ENCODE assay signal across 18 mouse cellular contexts in genomic region chr6:129213497-129213896, GRCm38 (mm10). TPM values are rescaled to one million over a fixed set of nuclear protein-coding genes. Genes with fewer than 3 reads are reported as not detected.
DNase-seq lines count a peak whose midpoint lies in the region; ATAC-seq and TF ChIP-seq lines count a peak whose summit lies in the region.
"Had no signal": no experiment of that assay in that cellular context is flagged by ENCODE, and none has a peak within 500 bp of the region (broad histone marks: within the 10 kb centered on the region; RNA-seq: fewer than 3 reads in every experiment).

No protein-coding gene starts in this region.

- ATAC-seq in kidney, embryonic 14.5 days (ENCODE audit: low FRiP score, low TSS enrichment), result peak; percentile 48; the same call in 1 of the 2 replicates
- ATAC-seq in lung, embryonic 14.5 days (ENCODE audit: insufficient read depth), result no peak
- ATAC-seq in intestine, embryonic 16.5 days, result peak; percentile 70
- 0 out of 2 replicates have a peak, but pooled peaks have one; percentile 27 for ATAC-seq in stomach, embryonic 16.5 days (ENCODE audit: insufficient read depth, low FRiP score)
- no peak for ATAC-seq in activated CD4-positive, CD25-positive, alpha-beta regulatory T cell, adult 4 months
- ATAC-seq: forebrain, embryonic 14.5 days; hindbrain, embryonic 16.5 days; midbrain, embryonic 16.5 days had no signal

- H3K9me3 ChIP-seq in kidney, embryonic 14.5 days (ENCODE audit: control insufficient read depth, low read length), result no peaks in the 10 kb centered on the region
- H3K9me3 ChIP-seq in lung, embryonic 14.5 days (ENCODE audit: low read depth, low read length), result no peaks in the 10 kb centered on the region
- H3K9me3 ChIP-seq in intestine, embryonic 16.5 days (ENCODE audit: control insufficient read depth, low read length), result no peaks in the 10 kb centered on the region
- no peaks in the 10 kb centered on the region for H3K9me3 ChIP-seq in stomach, embryonic 16.5 days (replicated peaks; ENCODE audit: control insufficient read depth, low read length)
- H3K9me3 ChIP-seq: embryonic facial prominence, embryonic 12.5 days; liver, embryonic 15.5 days; neural tube, embryonic 15.5 days had no signal

- no peaks in the 10 kb centered on the region for H3K4me1 ChIP-seq in kidney, embryonic 14.5 days (ENCODE audit: control insufficient read depth, insufficient read depth, low read length)
- H3K4me1 ChIP-seq in lung, embryonic 14.5 days (ENCODE audit: insufficient read depth), result 0 out of 2 replicates have a peak, but pooled peaks cover 2% of the 10 kb centered on the region
- H3K4me1 ChIP-seq in intestine, embryonic 16.5 days (ENCODE audit: control insufficient read depth, insufficient read depth, low read length), result peaks cover 17% of the 10 kb centered on the region
- peaks cover 8% of the 10 kb centered on the region; the same call in 1 of the 2 replicates for H3K4me1 ChIP-seq in stomach, embryonic 16.5 days (ENCODE audit: control insufficient read depth, insufficient read depth, low read length)
- H3K4me1 ChIP-seq: embryonic facial prominence, embryonic 12.5 days; neural tube, embryonic 15.5 days had no signal

- no peaks in the 10 kb centered on the region for H3K36me3 ChIP-seq in kidney, embryonic 14.5 days (ENCODE audit: control insufficient read depth, insufficient read depth, low read length)
- H3K36me3 ChIP-seq in lung, embryonic 14.5 days (ENCODE audit: insufficient read depth), result no peaks in the 10 kb centered on the region
- H3K36me3 ChIP-seq in intestine, embryonic 16.5 days (ENCODE audit: control insufficient read depth, insufficient read depth, low read length), result no peaks in the 10 kb centered on the region
- no peaks in the 10 kb centered on the region for H3K36me3 ChIP-seq in stomach, embryonic 16.5 days (ENCODE audit: control insufficient read depth, insufficient read depth, low read length)
- H3K36me3 ChIP-seq: embryonic facial prominence, embryonic 12.5 days; liver, embryonic 15.5 days; neural tube, embryonic 15.5 days had no signal

- 0 out of 2 replicates have a peak overlapping the region, but pooled peaks have one; percentile 30 for H3K27ac ChIP-seq in kidney, embryonic 14.5 days (ENCODE audit: low read depth, low read length)
- H3K27ac ChIP-seq in lung, embryonic 14.5 days (ENCODE audit: low read depth), result no peak overlapping the region
- H3K27ac ChIP-seq in intestine, embryonic 16.5 days (ENCODE audit: low read length), result no peak overlapping the region
- no peak overlapping the region for H3K27ac ChIP-seq in stomach, embryonic 16.5 days (ENCODE audit: low read length)
- H3K27ac ChIP-seq: embryonic facial prominence, embryonic 12.5 days; liver, embryonic 15.5 days; neural tube, embryonic 15.5 days had no signal

- H3K27me3 ChIP-seq in kidney, embryonic 14.5 days (ENCODE audit: control insufficient read depth, insufficient read depth, low read length), result no peaks in the 10 kb centered on the region
- no peaks in the 10 kb centered on the region for H3K27me3 ChIP-seq in lung, embryonic 14.5 days (ENCODE audit: insufficient read depth, low read length)
- no peaks in the 10 kb centered on the region for H3K27me3 ChIP-seq in intestine, embryonic 16.5 days (replicated peaks; ENCODE audit: control insufficient read depth, insufficient read depth, low read length)
- no peaks in the 10 kb centered on the region for H3K27me3 ChIP-seq in stomach, embryonic 16.5 days (ENCODE audit: control insufficient read depth, insufficient read depth, low read length)
- H3K27me3 ChIP-seq: embryonic facial prominence, embryonic 12.5 days; liver, embryonic 15.5 days; neural tube, embryonic 15.5 days had no signal

- H3K9ac ChIP-seq in kidney, embryonic 14.5 days (ENCODE audit: low read depth, low read length), result no peak overlapping the region
- H3K9ac ChIP-seq in lung, embryonic 14.5 days, result no peak overlapping the region
- H3K9ac ChIP-seq in intestine, embryonic 16.5 days (ENCODE audit: low read depth, low read length), result no peak overlapping the region
- H3K9ac ChIP-seq in stomach, embryonic 16.5 days (ENCODE audit: low read length), result no peak overlapping the region
- H3K9ac ChIP-seq: embryonic facial prominence, embryonic 12.5 days; liver, embryonic 15.5 days; neural tube, embryonic 15.5 days had no signal

- no peak for DNase-seq in kidney, postnatal 10 days
- peak; percentile 44 for DNase-seq in lung, embryonic 14.5 days
- no peak for DNase-seq in lung, postnatal 25 days (ENCODE audit: low spot score)
- DNase-seq: adrenal gland, adult 2 months; cerebellum, adult 9-10 months; gastrocnemius, postnatal 14 days; thymus, adult 18-20 months had no signal

- H3K4me3 ChIP-seq in kidney, embryonic 14.5 days (ENCODE audit: low read length), result no peak overlapping the region
- H3K4me3 ChIP-seq in lung, embryonic 14.5 days (ENCODE audit: low read depth, low read length), result no peak overlapping the region
- H3K4me3 ChIP-seq in intestine, embryonic 16.5 days (ENCODE audit: low read length), result no peak overlapping the region
- no peak overlapping the region for H3K4me3 ChIP-seq in stomach, embryonic 16.5 days (replicated peaks; ENCODE audit: low read length)
- H3K4me3 ChIP-seq: embryonic facial prominence, embryonic 12.5 days; liver, embryonic 15.5 days; neural tube, embryonic 15.5 days had no signal

- 45% methylated on average over 1 of the region's 1 CpGs for WGBS in kidney, embryonic 14.5 days
- WGBS in lung, embryonic 14.5 days, result 49% methylated on average over 1 of the region's 1 CpGs
- WGBS in intestine, embryonic 16.5 days, result 40% methylated on average over 1 of the region's 1 CpGs
- WGBS in stomach, embryonic 16.5 days, result 32% methylated on average over 1 of the region's 1 CpGs

- TF ChIP-seq CTCF in lung, embryonic 14.5 days (IDR thresholded peaks at IDR 0.05; ENCODE audit: low read depth), result no peak

- H3K4me2 ChIP-seq in kidney, embryonic 14.5 days (replicated peaks; ENCODE audit: low read depth, low read length), result no peak overlapping the region
- H3K4me2 ChIP-seq in lung, embryonic 14.5 days, result no peak overlapping the region
- H3K4me2 ChIP-seq in intestine, embryonic 16.5 days (ENCODE audit: low read depth, low read length), result no peak overlapping the region
- no peak overlapping the region for H3K4me2 ChIP-seq in stomach, embryonic 16.5 days (ENCODE audit: low read depth, low read length)
- H3K4me2 ChIP-seq: embryonic facial prominence, embryonic 12.5 days; liver, embryonic 15.5 days; neural tube, embryonic 15.5 days had no signal

RNA-seq across cellular contexts. Expression of gene Clec2d, which starts 33.1 kb away (rescaled TPM):
- 0.31 and 0.58 TPM in 2 replicates for polyA plus RNA-seq in kidney, embryonic 14.5 days (2014; fragmentation: Nextera tagmentation; extraction: Ambion mirVana)
- 0.51 and 0.59 TPM in 2 replicates for polyA plus RNA-seq in lung, embryonic 14.5 days (2014; fragmentation: Nextera tagmentation; extraction: Ambion mirVana)
- polyA plus RNA-seq in intestine, embryonic 16.5 days (2015; fragmentation: Nextera tagmentation; extraction: Ambion mirVana), result 1.0 and 1.2 TPM in 2 replicates
- polyA plus RNA-seq in stomach, embryonic 16.5 days (2015; fragmentation: Nextera tagmentation; extraction: Ambion mirVana), result 0.72 and 0.81 TPM in 2 replicates
- 10 to 100 TPM; 22.9 to 25.2 TPM for polyA plus RNA-seq in activated CD4-positive, CD25-positive, alpha-beta regulatory T cell, adult 4 months (2017; shearing (Covaris generic))
- polyA plus RNA-seq: forebrain, embryonic 14.5 days; limb, embryonic 11.5 days; midbrain, embryonic 16.5 days had no signal

Comparison
In these comparisons a context has a peak if more than half of its experiments do, and no peak if none do; other contexts are left out.
1. ATAC-seq: peak in kidney, embryonic 14.5 days (single experiment), intestine, embryonic 16.5 days (single experiment) and stomach, embryonic 16.5 days (single experiment); none in lung, embryonic 14.5 days (single experiment) and activated CD4-positive, CD25-positive, alpha-beta regulatory T cell, adult 4 months (single experiment).
2. RNA of gene Clec2d, which starts 33.1 kb away (polyA plus RNA-seq): 22.9 to 25.2 TPM in activated CD4-positive, CD25-positive, alpha-beta regulatory T cell, adult 4 months; 1.0 to 1.2 TPM in intestine, embryonic 16.5 days, 0.72 to 0.81 TPM in stomach, embryonic 16.5 days, 0.51 to 0.59 TPM in lung, embryonic 14.5 days and 0.31 to 0.58 TPM in kidney, embryonic 14.5 days; every median in the first group is over 10 times any median in the second.